26 mouse cellular contexts compared by ENCODE assay signal in genomic region chr10:86386232-86386631, GRCm38 (mm10).
DNase-seq lines count a peak whose midpoint lies in the region; ATAC-seq and TF ChIP-seq lines count a peak whose summit lies in the region.
"Had no signal": no experiment of that assay in that cellular context is flagged by ENCODE, and none has a peak within 500 bp of the region (broad histone marks: within the 10 kb centered on the region; RNA-seq: fewer than 3 reads in every experiment).

No protein-coding gene starts in this region.

- H3K4me1 ChIP-seq in forebrain, postnatal 0 days (ENCODE audit: insufficient read depth): peaks cover 4% of the 10 kb centered on the region; the same call in 1 of the 2 replicates
- H3K4me1 ChIP-seq in forebrain, embryonic 15.5 days: peaks cover 30% of the 10 kb centered on the region
- H3K4me1 ChIP-seq in heart, embryonic 10.5 days: peaks cover 24% of the 10 kb centered on the region

- DNase-seq in forebrain, postnatal 0 days: no peak
- DNase-seq in heart, embryonic 10.5 days (ENCODE audit: low spot score): peak; percentile 46
- DNase-seq in heart, postnatal 25 days (ENCODE audit: low spot score): no peak
- DNase-seq in layer of hippocampus, adult 9-11 months: peak; percentile 39
- DNase-seq in layer of hippocampus, postnatal 25 days (ENCODE audit: extremely low spot score in 1 of 2, low spot score in 1 of 2): no peak
- peak; percentile 39 for DNase-seq in brain, adult 2 months (ENCODE audit: low read depth, low spot score)
- DNase-seq: adrenal gland, adult 8-10 months; adrenal gland, postnatal 14 days; adrenal gland, postnatal 36 days; B cell, adult 2 months; cerebellum, adult 11 months; cerebellum, adult 18-20 months; cerebellum, adult 8-10 months; cerebellum, adult 9-11 months; cerebellum, postnatal 14 days; cerebellum, postnatal 36 days had no signal

- no peak for TF ChIP-seq CTCF in forebrain, postnatal 0 days (IDR thresholded peaks at IDR 0.05; ENCODE audit: low read depth)

- WGBS in forebrain, postnatal 0 days: 60% methylated on average over 4 of the region's 4 CpGs
- WGBS in forebrain, embryonic 15.5 days: 65% methylated on average over 4 of the region's 4 CpGs
- WGBS in heart, embryonic 10.5 days: 62% methylated on average over 4 of the region's 4 CpGs

- H3K36me3 ChIP-seq in forebrain, postnatal 0 days (ENCODE audit: insufficient read depth): no peaks in the 10 kb centered on the region; the same call in 1 of the 2 replicates
- H3K36me3 ChIP-seq in forebrain, embryonic 15.5 days: no peaks in the 10 kb centered on the region
- no peaks in the 10 kb centered on the region for H3K36me3 ChIP-seq in heart, embryonic 10.5 days
- H3K36me3 ChIP-seq: embryonic facial prominence, embryonic 10.5 days; embryonic facial prominence, embryonic 12.5 days; G1E had no signal

- no peak overlapping the region for H3K27ac ChIP-seq in forebrain, postnatal 0 days (ENCODE audit: low read depth, low read length)
- H3K27ac ChIP-seq in forebrain, embryonic 15.5 days (replicated peaks): no peak overlapping the region
- no peak overlapping the region for H3K27ac ChIP-seq in heart, embryonic 10.5 days
- H3K27ac ChIP-seq: embryonic facial prominence, embryonic 12.5 days; forebrain, embryonic 13.5 days had no signal

- no peak overlapping the region for H3K4me3 ChIP-seq in forebrain, postnatal 0 days (ENCODE audit: low read depth, low read length)
- H3K4me3 ChIP-seq in forebrain, embryonic 15.5 days: no peak overlapping the region
- H3K4me3 ChIP-seq in heart, embryonic 10.5 days: no peak overlapping the region
- H3K4me3 ChIP-seq: embryonic facial prominence, embryonic 10.5 days; embryonic facial prominence, embryonic 12.5 days; forebrain, embryonic 13.5 days had no signal

- no peaks in the 10 kb centered on the region for H3K27me3 ChIP-seq in forebrain, postnatal 0 days (ENCODE audit: insufficient read depth, low read length)
- no peaks in the 10 kb centered on the region for H3K27me3 ChIP-seq in forebrain, embryonic 15.5 days
- H3K27me3 ChIP-seq in heart, embryonic 10.5 days (ENCODE audit: insufficient read depth, poor library complexity, severe bottlenecking): no peaks in the 10 kb centered on the region
- H3K27me3 ChIP-seq: CH12.LX; embryonic facial prominence, embryonic 12.5 days; forebrain, embryonic 13.5 days; Patski had no signal

- peak; percentile 40 for ATAC-seq in forebrain, postnatal 0 days
- no peak for ATAC-seq in forebrain, embryonic 15.5 days (replicated peaks)
- ATAC-seq: activated CD4-positive, CD25-positive, alpha-beta regulatory T cell, adult 4 months; CD4-positive, CD25-positive, alpha-beta regulatory T cell, adult 4 months; forebrain, embryonic 13.5 days; forebrain, embryonic 16.5 days; Patski had no signal

- no peak overlapping the region for H3K9ac ChIP-seq in forebrain, postnatal 0 days
- no peak overlapping the region for H3K9ac ChIP-seq in forebrain, embryonic 15.5 days (replicated peaks)
- H3K9ac ChIP-seq: embryonic facial prominence, embryonic 12.5 days; forebrain, embryonic 13.5 days had no signal

- no peak overlapping the region for H3K4me2 ChIP-seq in forebrain, postnatal 0 days (ENCODE audit: low read depth)
- H3K4me2 ChIP-seq in forebrain, embryonic 15.5 days (replicated peaks): no peak overlapping the region
- H3K4me2 ChIP-seq: embryonic facial prominence, embryonic 12.5 days; forebrain, embryonic 13.5 days had no signal

- H3K9me3 ChIP-seq in forebrain, postnatal 0 days (ENCODE audit: low read length): no peaks in the 10 kb centered on the region
- H3K9me3 ChIP-seq in forebrain, embryonic 15.5 days: no peaks in the 10 kb centered on the region
- H3K9me3 ChIP-seq in heart, embryonic 10.5 days: no peaks in the 10 kb centered on the region
- H3K9me3 ChIP-seq: embryonic facial prominence, embryonic 10.5 days; embryonic facial prominence, embryonic 12.5 days; forebrain, embryonic 13.5 days; G1E had no signal

- intact Hi-C loops in heart, postnatal 25 days (cut with DNase I): no loop called here

Comparison
In these comparisons a context has a peak if more than half of its experiments do, and no peak if none do; other contexts are left out.
1. DNase-seq: peak in heart, embryonic 10.5 days (single experiment), layer of hippocampus, adult 9-11 months (single experiment) and brain, adult 2 months (single experiment); none in forebrain, postnatal 0 days (single experiment), heart, postnatal 25 days (single experiment) and layer of hippocampus, postnatal 25 days (0 of 2).